Mouse (Mus musculus) cerebellum, adult (tissue): ENCODE measurements around the gene Lrp4.
A peak's percentile ranks its signal among the peaks of the same experiment; 100 is the strongest.
"Not testable (repeated sequence)": the region's sequence is repeated elsewhere in the genome, so short reads cannot be mapped to it uniquely, and the experiment has no call there.

ENCODE experiments used
- ATAC-seq: cut with Nextera tagmentation; 2 replicates; pipeline ENCODE4 v1.9.2; 2017; ENCODE audit warnings: mild to moderate bottlenecking, moderate library complexity, mixed read lengths; ENCODE audit not compliant: insufficient number of reproducible peaks, low FRiP score, low TSS enrichment

The Lrp4 gene

DNA sequence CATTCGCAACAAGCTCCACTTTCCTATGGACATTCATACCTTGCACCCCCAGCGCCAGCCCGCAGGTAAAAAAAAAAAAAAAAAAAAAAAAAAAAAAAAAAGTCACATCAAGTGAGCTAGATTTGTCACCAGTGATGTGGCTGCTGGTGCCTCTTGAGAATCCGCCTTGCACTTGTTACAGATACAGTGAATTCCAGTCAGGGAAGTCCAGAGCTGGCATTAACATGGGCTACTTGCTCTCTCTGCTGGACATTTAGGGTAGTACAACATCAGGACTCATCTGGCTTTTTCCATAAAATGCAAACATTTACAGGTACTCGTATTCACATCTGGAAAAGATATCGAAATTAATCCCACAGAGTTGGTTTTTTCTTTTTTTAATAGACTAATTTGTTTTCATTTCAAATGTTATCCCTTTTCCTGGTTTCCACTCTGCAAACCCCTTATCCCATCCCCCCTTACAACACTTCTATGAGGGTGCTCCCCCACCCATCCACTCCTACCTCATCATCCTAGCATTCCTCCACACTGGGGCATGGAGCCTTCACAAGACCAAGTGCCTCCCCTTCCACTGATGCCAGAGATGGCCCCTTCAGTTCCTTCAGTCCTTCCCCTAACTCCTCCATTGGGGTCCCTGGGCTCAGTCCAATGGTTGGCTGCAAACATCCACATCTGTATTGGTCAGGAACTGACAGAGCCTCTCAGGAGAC is 23.6 kb downstream of the Lrp4 start:
- peak; percentile 65; the same call in 1 of the 2 replicates for ATAC-seq

DNA sequence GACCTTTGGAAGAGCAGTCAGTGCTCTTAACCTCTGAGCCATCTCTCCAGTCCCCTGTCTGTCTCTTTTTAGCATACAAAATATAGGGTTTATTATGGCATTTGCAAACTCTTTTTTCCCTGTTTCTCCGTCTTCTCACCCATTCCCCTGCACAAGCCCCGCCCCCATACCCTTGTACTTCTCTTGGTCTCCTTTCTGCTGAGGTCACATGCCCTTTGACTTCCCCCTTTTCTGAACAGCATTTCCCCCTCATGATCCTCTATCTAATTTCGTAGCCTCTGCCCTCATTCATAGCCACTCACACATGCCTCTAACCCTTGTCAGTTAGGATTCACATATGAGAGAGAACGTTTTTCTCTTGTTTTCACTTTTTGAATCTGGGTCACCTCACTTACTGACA is 27.4 kb downstream of the Lrp4 start:
- ATAC-seq = no peak

DNA sequence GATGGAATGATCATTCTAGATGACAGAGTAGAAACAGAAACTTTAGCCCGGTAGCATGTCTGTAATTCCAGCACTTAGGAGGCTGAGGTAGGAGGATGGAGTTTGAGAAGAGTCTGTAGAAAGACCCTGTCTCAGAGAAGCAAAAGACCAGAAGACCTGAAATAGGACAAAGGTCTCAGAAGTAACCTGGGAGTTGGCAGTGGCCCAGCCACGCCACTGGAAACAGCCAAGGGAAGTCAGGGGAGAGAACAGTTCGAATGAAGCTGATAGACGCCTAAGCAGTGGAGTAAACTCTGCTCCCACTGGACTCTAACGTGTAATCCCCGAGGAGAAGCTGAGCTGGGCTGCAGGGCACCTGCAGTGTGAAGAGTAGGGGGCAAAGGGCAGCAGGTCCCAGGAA is 27.9 kb downstream of the Lrp4 start:
- no peak for ATAC-seq

DNA sequence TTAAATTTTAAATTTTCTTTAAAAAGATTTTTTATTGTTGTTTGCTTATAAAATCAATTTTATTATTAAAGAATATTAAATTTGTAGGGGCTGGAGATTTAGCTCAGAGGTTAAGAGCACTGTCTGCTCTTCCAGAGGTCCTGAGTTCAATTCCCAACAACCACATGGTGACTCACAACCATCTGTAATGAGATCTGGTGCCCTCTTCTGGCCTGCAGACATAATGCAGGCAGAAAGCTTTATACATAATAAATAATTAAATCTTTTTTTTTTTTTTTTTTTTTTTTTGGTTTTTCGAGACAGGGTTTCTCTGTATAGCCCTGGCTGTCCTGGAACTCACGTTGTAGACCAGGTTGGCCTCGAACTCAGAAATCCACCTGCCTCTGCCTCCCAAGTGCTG is 30.0 kb downstream of the Lrp4 start:
- not testable (repeated sequence) for ATAC-seq

DNA sequence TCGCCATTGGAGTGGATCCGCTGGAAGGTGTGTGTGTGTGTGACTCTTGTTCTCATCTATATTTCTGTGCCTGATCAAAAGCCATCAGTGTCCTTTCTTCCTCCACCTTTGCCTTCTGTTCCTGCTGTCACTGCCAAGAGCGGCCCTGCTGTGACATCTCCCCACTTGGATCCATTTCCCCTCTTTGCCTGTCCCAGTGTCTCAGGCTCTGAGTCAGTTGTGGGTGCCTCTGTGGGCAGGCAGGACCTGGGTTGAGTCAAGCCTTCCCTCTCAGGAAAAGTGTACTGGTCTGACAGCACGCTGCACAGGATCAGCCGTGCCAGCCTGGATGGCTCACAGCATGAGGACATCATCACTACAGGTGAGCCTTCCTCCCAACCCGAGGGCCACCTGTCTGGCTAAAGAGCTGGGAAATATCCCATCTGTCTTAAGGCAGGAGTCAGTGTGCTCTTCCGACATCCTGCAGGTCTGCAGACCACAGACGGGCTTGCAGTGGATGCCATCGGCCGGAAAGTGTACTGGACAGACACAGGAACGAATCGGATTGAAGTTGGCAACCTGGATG is 34.8 kb downstream of the Lrp4 start:
- peak; percentile 89 for ATAC-seq

DNA sequence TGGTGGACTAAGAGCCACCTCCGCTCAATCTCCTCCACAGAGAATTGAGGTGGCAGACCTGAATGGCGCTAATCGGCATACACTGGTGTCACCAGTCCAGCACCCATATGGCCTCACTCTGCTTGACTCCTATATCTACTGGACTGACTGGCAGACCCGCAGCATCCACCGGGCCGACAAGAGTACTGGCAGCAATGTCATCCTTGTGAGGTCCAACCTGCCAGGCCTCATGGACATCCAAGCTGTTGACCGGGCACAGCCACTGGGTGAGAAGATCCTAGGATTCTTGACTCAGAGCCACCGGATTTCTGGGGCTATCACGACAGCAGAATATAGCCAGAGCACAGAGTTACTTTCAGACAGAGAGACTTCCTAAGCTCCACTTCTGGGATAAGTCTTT is 36.7 kb downstream of the Lrp4 start:
- peak; percentile 60 for ATAC-seq

DNA sequence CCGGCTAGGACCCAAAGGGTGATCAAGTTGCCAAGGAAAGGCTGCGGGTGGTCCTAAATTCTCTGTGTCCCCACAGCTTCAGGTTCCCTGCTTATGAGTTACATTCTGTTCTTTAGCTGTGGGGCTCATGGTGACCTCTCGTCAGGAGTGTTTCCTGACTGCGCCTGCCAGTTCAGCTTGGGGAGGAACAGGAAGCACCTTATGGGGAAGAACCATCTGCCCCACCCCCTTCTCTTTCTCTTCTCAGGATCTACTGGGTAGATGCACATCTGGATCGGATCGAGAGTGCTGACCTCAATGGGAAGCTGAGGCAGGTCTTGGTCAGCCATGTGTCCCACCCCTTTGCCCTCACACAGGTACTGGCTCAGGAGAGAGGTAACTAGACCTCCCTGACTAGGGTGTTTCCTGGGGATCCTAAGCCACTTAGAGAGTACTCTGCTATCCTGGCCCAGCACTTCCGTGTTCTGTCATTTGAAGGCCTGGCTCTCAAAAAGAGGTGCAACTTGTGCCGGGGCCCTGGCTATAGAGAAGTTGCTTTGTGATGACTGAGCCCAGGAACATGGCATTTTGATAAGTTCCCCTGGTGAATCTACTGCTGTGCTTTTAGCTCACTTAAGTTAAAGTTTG is 40.9 kb downstream of the Lrp4 start:
- no peak for ATAC-seq

DNA sequence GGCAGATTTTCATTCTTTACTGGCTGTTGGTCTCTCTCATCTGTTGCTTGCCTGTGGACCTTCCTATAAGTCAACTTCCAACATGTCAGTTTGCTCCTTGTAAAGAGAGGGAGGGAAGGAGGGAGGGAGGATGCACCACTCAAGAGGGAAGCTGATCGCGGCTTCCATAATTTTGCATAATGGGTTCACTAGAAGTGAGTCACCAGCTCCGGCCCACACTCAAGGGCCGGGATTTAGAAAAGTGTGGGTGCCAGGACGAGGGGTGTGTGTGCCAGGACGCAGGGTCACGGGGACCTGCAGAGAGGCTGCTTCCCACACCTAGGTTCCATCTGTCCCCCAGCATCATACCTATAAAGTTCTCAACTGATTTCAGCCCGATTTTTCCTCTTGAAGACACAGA is 50.8 kb downstream of the Lrp4 start:
- ATAC-seq = no peak

DNA sequence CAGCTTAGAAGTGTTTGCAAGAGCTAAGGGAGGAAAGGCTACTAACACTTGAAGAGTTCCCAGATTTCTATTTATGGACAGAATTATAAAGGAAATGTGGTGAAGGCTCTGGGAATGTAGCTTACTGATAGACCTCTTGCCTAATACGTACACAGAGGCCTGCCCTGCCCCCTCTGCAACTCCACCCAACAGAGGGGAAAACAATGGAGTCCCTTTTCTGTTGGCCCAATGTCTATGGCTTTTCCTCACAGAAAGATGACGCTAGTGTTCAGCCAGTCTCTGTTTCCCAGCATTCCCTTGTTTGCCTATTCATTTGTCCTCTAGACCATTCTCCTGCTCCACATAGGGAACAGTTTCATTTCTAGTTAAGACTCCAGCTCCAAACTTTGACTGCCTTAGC is 59.9 kb downstream of the Lrp4 start:
- ATAC-seq = no peak

DNA sequence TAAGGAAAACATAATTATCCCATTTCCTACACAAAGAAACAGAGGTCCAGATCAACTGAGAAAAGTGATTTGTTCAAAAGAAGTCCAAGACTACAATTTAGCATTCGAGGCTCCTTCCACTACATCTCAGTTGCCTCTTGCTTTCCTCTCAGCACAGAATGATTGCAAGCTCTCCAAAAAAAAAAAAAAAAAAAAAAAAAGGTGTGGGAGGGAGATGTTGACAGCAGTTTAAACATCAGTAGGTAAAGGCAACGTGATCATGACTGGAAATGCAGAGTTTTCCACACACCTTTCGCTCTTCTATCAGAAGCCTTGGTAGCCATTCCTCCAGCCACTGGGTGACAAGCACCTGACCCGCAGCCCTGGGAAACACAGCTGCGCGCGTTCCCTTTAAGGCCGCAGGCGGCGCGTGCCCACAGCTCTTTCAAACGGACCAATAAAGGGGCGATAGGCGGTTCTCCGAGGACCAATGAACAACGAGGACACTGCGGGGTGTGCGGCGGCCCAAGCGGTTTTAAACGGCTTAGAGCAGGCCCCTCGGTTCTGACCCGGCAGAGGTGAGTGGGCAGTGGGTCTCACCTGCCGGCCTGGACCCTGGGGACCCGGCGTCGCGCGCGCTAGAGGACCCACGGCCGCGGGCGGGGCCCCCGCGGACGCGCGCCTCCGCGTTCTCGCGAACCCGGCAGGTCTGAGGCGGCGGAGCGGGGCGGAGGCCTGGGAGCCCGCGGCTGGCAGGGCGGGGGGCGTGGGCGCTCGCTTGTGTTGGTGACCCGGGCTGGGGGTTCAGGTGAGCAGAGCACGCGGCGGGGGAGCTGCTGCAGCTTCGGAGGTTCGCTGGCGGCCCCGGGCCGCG is 69.2 kb downstream of the Lrp4 start, which contains the start of gene Ckap5:
Gene Ckap5 (plus strand): TSS at position 469 of the 853 bp plus-strand sequence.
- peak; percentile 100 for ATAC-seq

DNA sequence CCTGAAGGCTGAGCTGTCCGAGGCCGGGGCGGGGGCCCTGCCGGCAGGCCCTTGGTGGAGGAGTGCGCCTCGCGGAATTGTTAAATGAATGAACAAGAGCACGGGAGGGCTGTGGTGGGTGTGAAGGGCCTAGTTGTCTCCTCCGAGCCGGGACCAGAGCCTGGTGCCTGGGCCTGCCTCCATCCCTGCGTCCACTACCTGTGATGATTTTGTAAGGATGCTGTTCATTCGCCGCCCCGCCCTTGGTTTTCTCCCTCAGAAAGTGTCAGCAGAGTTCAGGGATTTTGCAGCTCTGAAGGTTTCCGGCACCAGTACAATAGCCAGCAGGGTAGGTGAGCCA is 69.8 kb downstream of the Lrp4 start:
- 0 out of 2 replicates have a peak, but pooled peaks have one; percentile 53 for ATAC-seq

DNA sequence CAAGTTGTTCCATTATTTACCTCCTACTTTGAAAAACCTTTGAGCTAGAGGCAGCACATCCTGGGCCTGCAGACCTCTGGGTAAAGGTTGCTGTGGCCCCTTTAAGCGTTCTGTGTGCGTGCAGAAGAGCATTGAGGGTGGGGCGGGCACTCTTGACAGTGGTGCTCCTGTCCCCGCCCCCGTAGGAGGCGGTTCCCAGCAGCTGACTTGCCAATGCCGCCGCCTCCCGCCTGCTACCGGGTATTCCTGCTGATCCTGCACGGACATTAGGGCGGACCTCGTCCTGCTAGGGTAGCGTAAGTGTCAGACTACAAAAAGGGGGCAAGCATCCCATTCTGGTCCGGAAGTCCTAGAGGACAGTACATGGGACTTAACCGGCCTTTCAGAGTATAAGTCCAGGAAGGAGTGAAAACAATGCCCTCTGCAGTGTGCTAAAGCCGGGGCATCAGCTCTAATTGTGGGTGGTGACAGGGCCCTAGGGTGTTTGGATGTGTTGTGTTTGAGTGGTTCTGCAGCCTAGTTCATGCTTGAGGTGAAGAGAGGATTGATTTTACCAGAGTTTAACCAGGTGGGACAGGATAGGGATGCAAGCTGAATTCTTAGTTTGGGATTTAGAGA is 80.4 kb downstream of the Lrp4 start:
- ATAC-seq = peak; percentile 95
